Mouse (Mus musculus) limb, embryonic 12.5 days (tissue): ENCODE measurements around the gene Eif3b. TPM values are rescaled to one million over a fixed set of nuclear protein-coding genes. Genes with fewer than 3 reads are reported as not detected.

Experiments
- ATAC-seq: fragments of 200-750 bp; cut with Nextera tagmentation; 2 replicates; pipeline ENCODE4 v1.8.0; 2017; ENCODE audit warnings: low read depth, moderate TSS enrichment; ENCODE audit not compliant: insufficient number of reproducible peaks, insufficient read depth, low FRiP score, low TSS enrichment
- H3K27ac ChIP-seq: fragments of 300-500 bp; sonication (generic); 2 replicates; pipeline ENCODE4 v1.5.1; 2016; ENCODE audit warnings: mild to moderate bottlenecking, moderate library complexity
- H3K27me3 ChIP-seq: fragments of 300-500 bp; sonication (generic); 2 replicates; pipeline ENCODE4 v1.6.1; 2016; ENCODE audit warnings: mild to moderate bottlenecking, moderate library complexity
- H3K36me3 ChIP-seq: fragments of 300-500 bp; sonication (generic); 2 replicates; pipeline ENCODE4 v1.6.1; 2016; ENCODE audit warnings: mild to moderate bottlenecking, moderate library complexity
- H3K4me1 ChIP-seq: fragments of 300-500 bp; sonication (generic); replicated peaks from 2 replicates; pipeline ENCODE4 v1.6.1; 2016
- H3K4me2 ChIP-seq: fragments of 300-500 bp; sonication (generic); 2 replicates; pipeline ENCODE4 v1.6.1; 2016; ENCODE audit warnings: mild to moderate bottlenecking, moderate library complexity
- H3K4me3 ChIP-seq: fragments of 300-500 bp; sonication (generic); replicated peaks from 2 replicates; pipeline ENCODE4 v1.5.1; 2016; ENCODE audit warnings: mild to moderate bottlenecking
- H3K9ac ChIP-seq: fragments of 300-500 bp; sonication (generic); replicated peaks from 2 replicates; pipeline ENCODE4 v1.6.1; 2016; ENCODE audit warnings: mild to moderate bottlenecking, moderate library complexity
- H3K9me3 ChIP-seq: fragments of 300-500 bp; sonication (generic); 2 replicates; pipeline ENCODE4 v1.6.1; 2016; ENCODE audit warnings: mild to moderate bottlenecking, moderate library complexity
- WGBS: fragments of 180-500 bp; shearing (Covaris S2); methylation state at CpG from one replicate; pipeline ENCODE4 v1.1.7; 2016; 5-methylcytosine and 5-hydroxymethylcytosine counted together
- polyA plus RNA-seq: library from polyadenylated mRNA; unstranded; fragments of >200 nt; fragmentation: Nextera tagmentation; extraction: Ambion mirVana; gene quantifications from 2 replicates; pipeline ENCODE4 v1.2.1, GENCODE M21; 2016

Gene Eif3b
- polyA plus RNA-seq, 1 experiment from 2014 or later, result 187 TPM

DNA sequence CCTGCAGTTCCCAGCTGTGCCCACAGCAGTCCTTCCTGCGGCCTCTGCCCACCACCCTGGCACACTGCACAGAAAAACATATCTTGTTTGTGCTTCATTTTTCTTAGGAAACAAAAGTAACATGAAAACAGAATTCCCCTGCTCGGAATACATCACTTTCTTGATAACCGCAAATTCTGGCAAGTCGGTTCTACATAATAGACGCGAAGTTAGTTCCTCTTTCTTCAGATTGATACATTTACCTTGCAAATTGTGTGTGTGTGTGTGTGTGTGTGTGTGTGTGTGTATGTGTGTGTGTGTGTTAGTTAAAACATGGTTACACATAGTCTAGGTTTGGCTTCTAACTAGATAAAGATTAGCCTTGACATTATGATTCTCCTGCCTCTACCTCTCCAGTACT is 36.4 kb upstream of the Eif3b start:
- Histone ChIP-seq H3K27ac (no peak overlapping the region), H3K4me2 (no peak overlapping the region), H3K4me3 (no peak overlapping the region), H3K27me3 (no peaks in the 10 kb centered on the region), H3K9ac (no peak overlapping the region), H3K4me1 (peaks cover 18% of the 10 kb centered on the region), H3K9me3 (no peaks in the 10 kb centered on the region), H3K36me3 (no peaks in the 10 kb centered on the region)
- ATAC-seq, result no peak
- WGBS, result 93% methylated on average over 6 of the region's 6 CpGs

DNA sequence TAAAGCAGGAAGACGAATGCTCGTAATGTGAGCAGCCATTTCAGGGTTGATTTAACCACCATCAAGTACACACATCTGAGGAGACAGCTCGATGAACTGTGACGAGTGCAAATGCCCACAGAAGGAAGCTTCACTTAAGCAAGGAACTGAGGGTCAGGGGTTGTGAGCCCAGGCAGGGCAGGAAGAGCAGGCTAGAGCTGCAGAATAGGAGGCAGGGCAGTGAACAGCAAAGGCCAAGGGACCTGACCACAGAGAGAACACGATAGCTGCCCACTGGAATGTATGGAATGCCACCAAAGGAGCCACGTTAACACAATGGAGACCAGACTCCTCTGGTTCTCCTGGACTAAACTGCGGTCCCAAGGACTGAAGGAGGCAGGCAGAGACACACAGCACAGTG is 35.6 kb upstream of the Eif3b start:
- peaks cover 26% of the 10 kb centered on the region for H3K4me1 ChIP-seq
- peak overlapping the region; percentile 23; the same call in 1 of the 2 replicates for H3K4me2 ChIP-seq
- ATAC-seq, result no peak
- 0 out of 2 replicates have a peak overlapping the region, but pooled peaks have one; percentile 23 for H3K9ac ChIP-seq
- H3K4me3 ChIP-seq, result no peak overlapping the region
- H3K36me3 ChIP-seq, result no peaks in the 10 kb centered on the region
- peak overlapping the region; percentile 70 for H3K27ac ChIP-seq
- no peaks in the 10 kb centered on the region for H3K27me3 ChIP-seq
- no peaks in the 10 kb centered on the region for H3K9me3 ChIP-seq
- WGBS, result 31% methylated on average over 7 of the region's 7 CpGs

GRCm38 (mm10) chr5:140384462-140384861 is 34.7 kb upstream of the Eif3b start:
- no peaks in the 10 kb centered on the region for H3K27me3 ChIP-seq
- ATAC-seq, result no peak
- H3K27ac ChIP-seq, result peak overlapping the region; percentile 70; the same call in 1 of the 2 replicates
- 80% methylated on average over 1 of the region's 1 CpGs for WGBS
- H3K36me3 ChIP-seq, result no peaks in the 10 kb centered on the region
- H3K9me3 ChIP-seq, result no peaks in the 10 kb centered on the region
- H3K4me3 ChIP-seq, result no peak overlapping the region
- H3K9ac ChIP-seq, result no peak overlapping the region
- peaks cover 27% of the 10 kb centered on the region for H3K4me1 ChIP-seq
- no peak overlapping the region for H3K4me2 ChIP-seq

DNA sequence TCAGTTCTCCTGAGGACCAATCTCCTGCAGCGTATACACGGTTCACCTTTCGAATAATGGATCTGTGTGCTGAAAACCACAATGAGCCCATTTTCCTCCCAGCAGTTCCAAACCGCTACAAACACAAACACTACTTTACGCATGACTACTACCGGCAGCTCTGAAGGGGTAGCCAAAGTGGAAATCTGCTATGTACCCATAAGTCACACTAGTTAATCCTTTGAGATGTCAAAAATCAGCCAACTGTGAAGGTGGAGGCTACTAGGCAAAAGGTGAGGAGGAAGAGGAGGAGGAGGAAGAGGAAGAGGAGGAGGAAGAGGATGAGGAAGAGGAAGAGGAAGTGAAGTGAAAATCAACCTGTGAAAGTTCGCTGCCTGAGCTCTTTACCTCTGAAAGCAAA is 31.9 kb upstream of the Eif3b start:
- no peak overlapping the region for H3K9ac ChIP-seq
- no peak for ATAC-seq
- H3K27me3 ChIP-seq, result no peaks in the 10 kb centered on the region; the same call in 1 of the 2 replicates
- H3K9me3 ChIP-seq, result no peaks in the 10 kb centered on the region
- H3K4me1 ChIP-seq, result peaks cover 27% of the 10 kb centered on the region
- WGBS, result 92% methylated on average over 7 of the region's 7 CpGs
- H3K4me3 ChIP-seq, result no peak overlapping the region
- no peak overlapping the region for H3K27ac ChIP-seq
- 0 out of 2 replicates have a peak overlapping the region, but pooled peaks have one; percentile 96 for H3K4me2 ChIP-seq
- H3K36me3 ChIP-seq, result no peaks in the 10 kb centered on the region

- peak overlapping the region; percentile 69 for H3K4me3 ChIP-seq
- H3K9ac ChIP-seq, result peak overlapping the region; percentile 67
- H3K27ac ChIP-seq, result no peak overlapping the region
- WGBS, result 73% methylated on average over 12 of the region's 12 CpGs
- H3K4me1 ChIP-seq, result peaks cover 27% of the 10 kb centered on the region
- no peak for ATAC-seq
- no peaks in the 10 kb centered on the region for H3K36me3 ChIP-seq
- no peaks in the 10 kb centered on the region for H3K9me3 ChIP-seq
- no peaks in the 10 kb centered on the region; the same call in 1 of the 2 replicates for H3K27me3 ChIP-seq
- H3K4me2 ChIP-seq, result peak overlapping the region; percentile 96
Measured at GRCm38 (mm10) chr5:140387816-140388510, 31.2 kb upstream of the Eif3b start.

- H3K9me3 ChIP-seq, result no peaks in the 10 kb centered on the region
- H3K9ac ChIP-seq, result peak within 1 kb of the TSS; percentile 67
- H3K4me3 ChIP-seq, result peak within 1 kb of the TSS; percentile 69
- 0 out of 2 replicates have a peak within 1 kb of the TSS, but pooled peaks have one; percentile 19 for H3K27ac ChIP-seq
- ATAC-seq, result peak; percentile 92
- H3K4me2 ChIP-seq, result peak within 1 kb of the TSS; percentile 96
- H3K27me3 ChIP-seq, result no peaks in the 10 kb centered on the region; the same call in 1 of the 2 replicates
- peaks cover 21% of the 10 kb centered on the region for H3K4me1 ChIP-seq
- WGBS, result under 1% methylated on average over 62 of the region's 63 CpGs
- no peaks in the 10 kb centered on the region for H3K36me3 ChIP-seq
Measured at GRCm38 (mm10) chr5:140388588-140389576, 30.2 kb upstream of the Eif3b start, which contains the start of gene Snx8. Snx8 (minus strand) TSS chr5:140389262.

DNA sequence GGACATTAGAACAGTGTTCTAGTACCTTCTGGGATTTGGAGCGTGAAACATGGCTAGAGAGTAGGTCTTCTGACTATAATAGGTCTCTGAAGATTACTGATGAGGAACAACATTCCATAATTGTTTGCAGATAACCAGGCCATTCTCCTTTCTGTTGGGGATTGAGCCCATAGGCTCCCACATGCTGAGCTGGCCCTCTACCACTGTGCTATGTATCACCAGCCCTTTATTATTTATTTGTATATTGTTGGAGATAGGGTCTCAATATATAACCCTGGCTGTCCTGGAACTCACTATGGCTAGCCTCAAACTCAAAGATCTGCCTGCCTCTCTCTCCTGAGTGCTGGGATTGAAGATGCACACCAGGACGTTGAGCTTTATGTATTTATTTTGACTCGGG is 29.5 kb upstream of the Eif3b start:
- no peak overlapping the region for H3K27ac ChIP-seq

GRCm38 (mm10) chr5:140391435-140391834 is 27.7 kb upstream of the Eif3b start:
- peaks cover 14% of the 10 kb centered on the region for H3K4me1 ChIP-seq
- no peak overlapping the region for H3K4me2 ChIP-seq
- no peaks in the 10 kb centered on the region; the same call in 1 of the 2 replicates for H3K27me3 ChIP-seq
- no peak for ATAC-seq
- 74% methylated on average over 1 of the region's 1 CpGs for WGBS
- H3K36me3 ChIP-seq, result no peaks in the 10 kb centered on the region
- no peak overlapping the region for H3K9ac ChIP-seq
- H3K9me3 ChIP-seq, result no peaks in the 10 kb centered on the region
- no peak overlapping the region for H3K27ac ChIP-seq
- H3K4me3 ChIP-seq, result no peak overlapping the region

More for the DNA sequence above, 29.5 kb upstream of the Eif3b start:
- peaks cover 14% of the 10 kb centered on the region for H3K4me1 ChIP-seq
- H3K9ac ChIP-seq, result 0 out of 2 replicates have a peak overlapping the region, but pooled peaks have one; percentile 31
- ATAC-seq, result no peak; the same call in 1 of the 2 replicates
- no peaks in the 10 kb centered on the region for H3K9me3 ChIP-seq
- peak overlapping the region; percentile 69 for H3K4me3 ChIP-seq
- H3K36me3 ChIP-seq, result no peaks in the 10 kb centered on the region
- H3K27me3 ChIP-seq, result no peaks in the 10 kb centered on the region; the same call in 1 of the 2 replicates
- H3K4me2 ChIP-seq, result peak overlapping the region; percentile 96
- WGBS, result 68% methylated on average over 3 of the region's 3 CpGs

DNA sequence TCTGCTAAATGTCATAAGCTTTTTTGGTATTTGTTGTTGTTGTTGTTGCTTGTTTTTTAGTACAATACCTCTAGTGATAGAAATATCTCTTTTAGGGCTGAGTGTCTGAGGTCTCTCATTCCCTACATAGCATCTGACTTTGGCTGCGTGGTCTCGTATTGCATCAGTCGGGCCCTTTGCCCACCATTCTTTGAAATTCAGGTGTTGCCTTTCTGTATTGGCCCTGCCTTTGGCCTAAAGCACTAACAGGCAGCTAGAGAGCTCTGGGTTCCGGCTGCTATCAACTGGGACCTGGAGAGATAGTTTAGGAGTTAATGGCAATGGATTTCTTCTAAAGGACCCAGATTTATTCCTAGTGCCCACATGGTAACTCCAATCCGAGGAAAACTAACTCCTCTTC is 27.1 kb upstream of the Eif3b start:
- Histone ChIP-seq H3K9ac (no peak overlapping the region), H3K4me1 (peaks cover 14% of the 10 kb centered on the region), H3K9me3 (no peaks in the 10 kb centered on the region), H3K36me3 (no peaks in the 10 kb centered on the region), H3K4me3 (no peak overlapping the region), H3K4me2 (no peak overlapping the region), H3K27ac (no peak overlapping the region), H3K27me3 (no peaks in the 10 kb centered on the region; the same call in 1 of the 2 replicates)
- 88% methylated on average over 5 of the region's 5 CpGs for WGBS
- no peak for ATAC-seq

GRCm38 (mm10) chr5:140392701-140393100 is 26.4 kb upstream of the Eif3b start:
- Histone ChIP-seq H3K27me3 (no peaks in the 10 kb centered on the region; the same call in 1 of the 2 replicates), H3K4me2 (no peak overlapping the region), H3K9me3 (no peaks in the 10 kb centered on the region), H3K4me1 (peaks cover 9% of the 10 kb centered on the region), H3K9ac (no peak overlapping the region), H3K36me3 (no peaks in the 10 kb centered on the region), H3K27ac (no peak overlapping the region), H3K4me3 (no peak overlapping the region)
- ATAC-seq, result no peak
- WGBS, result 90% methylated on average over 3 of the region's 3 CpGs
